Mouse (Mus musculus) liver, postnatal 0 days (tissue): Measurements from ENCODE around the gene BC016579.
A peak's percentile ranks its signal among the peaks of the same experiment; 100 is the strongest.

Experiments used
- CTCF ChIP-seq: sonication (generic); IDR thresholded peaks from 2 replicates; pipeline ENCODE4 v1.5.1; 2016; ENCODE audit warnings: antibody characterized with exemption, low read depth
- EP300 ChIP-seq: IDR thresholded peaks from 2 replicates; pipeline ENCODE4 v1.6.1; 2016; ENCODE audit warnings: antibody characterized with exemption, low read depth, mild to moderate bottlenecking

GRCm38 (mm10) chr16:45653009-45653933 lies 597 bp downstream of the BC016579 start:
- peak; percentile 11; the same call in 1 of the 2 replicates for TF ChIP-seq CTCF
- no peak for TF ChIP-seq EP300
